Mouse (Mus musculus) brain, adult 2 months (tissue): ENCODE data around the gene Spint2.
"Not testable (repeated sequence)": the region's sequence is repeated elsewhere in the genome, so short reads cannot be mapped to it uniquely, and the experiment has no call there.

Experiments used
- DNase-seq: peaks from one replicate; pipeline ENCODE4 v3.0.0; 2011; ENCODE audit warnings: low read depth, low spot score

The Spint2 gene

DNA sequence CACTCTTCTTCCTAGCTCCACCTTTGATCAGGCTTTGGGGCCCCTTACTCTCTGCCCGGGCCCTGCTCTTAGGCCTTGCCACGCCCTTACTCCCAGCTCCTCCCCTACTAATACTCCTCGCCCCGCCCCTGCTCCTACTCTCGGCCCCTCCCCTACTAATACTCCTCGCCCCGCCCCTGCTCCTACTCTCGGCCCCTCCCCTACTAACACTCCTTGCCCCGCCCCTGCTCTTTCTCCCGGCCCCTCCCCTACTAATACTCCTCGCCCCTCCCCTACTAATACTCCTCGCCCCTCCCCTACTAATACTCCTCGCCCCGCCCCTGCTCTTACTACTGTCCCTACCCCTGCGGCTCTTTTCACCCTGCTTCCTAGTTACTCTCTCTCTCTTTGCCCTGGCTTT lies 70.7 kb downstream of the Spint2 start:
- not testable (repeated sequence) for DNase-seq
